Mouse (Mus musculus): ENCODE measurements at regions not wholly inside any gene's neighbourhood (a gene's known extent, or its start where the extent isn't known, plus 50 kb on each side); places are given as distances from the start of the nearest gene placed in this dataset.

DNA sequence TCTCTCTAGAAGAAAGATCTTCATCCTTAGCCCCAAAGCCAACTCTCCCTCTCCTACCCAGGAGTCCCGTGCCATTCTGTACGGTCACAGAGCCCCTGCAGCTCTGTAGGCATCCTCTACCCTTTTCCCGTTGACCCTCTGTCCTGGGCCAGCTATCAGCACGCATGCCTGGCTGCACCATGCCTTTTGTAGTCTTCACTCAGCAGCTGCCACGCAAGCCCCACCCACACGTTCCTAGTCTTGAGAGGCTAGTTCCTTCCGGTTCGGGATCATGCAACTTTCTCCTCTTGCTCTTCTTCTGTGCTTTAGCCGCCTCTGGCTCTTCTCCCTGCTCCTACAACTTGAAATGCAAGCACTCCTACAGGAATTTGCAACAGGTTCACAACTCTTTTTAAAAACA lies 152.1 kb upstream of the Pgrmc2 start:
- DNase-seq (ENCODE audit: extremely low read depth, low read depth): no peak

DNA sequence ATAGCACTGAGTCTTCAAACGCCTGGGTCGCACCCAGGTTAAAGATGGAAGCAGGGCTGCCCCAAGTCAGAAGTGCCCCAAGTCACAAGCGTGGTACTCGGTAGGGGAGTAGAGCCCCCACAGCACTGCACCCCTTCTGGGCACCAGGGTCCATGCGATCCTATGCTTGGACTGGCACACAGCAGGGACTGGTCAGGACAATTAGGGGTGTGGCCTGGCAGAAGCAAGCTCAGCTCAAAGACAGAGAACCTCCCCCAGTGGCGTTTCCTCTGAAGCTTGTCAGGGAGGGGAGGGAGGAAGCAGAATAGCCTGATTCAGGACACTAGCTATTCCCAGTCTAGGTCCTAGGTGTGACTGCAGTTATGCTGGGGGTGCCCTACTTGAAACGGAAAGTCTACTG lies 151.3 kb upstream of the Pgrmc2 start:
- no peak for DNase-seq (ENCODE audit: extremely low read depth, low read depth)

DNA sequence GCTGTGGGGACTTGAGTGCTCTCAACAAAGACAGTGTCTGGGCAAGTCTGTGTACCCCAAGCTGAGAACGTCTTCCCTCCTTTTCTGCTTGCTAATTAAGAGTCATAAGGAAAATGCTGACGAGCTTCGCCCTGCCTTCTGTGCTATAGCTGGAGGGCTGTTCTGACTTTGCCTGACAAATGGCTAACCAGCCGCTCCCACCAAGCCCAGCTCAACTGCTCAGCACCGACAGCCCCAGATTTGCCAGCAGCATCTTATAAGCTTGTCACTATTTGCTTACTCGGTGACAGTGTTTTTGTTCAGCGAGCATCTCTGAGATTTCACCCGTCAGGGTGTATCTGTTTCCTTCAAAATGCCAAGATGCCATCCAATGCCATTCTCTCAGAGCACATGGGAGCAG lies 150.6 kb upstream of the Pgrmc2 start:
- no peak for DNase-seq (ENCODE audit: extremely low read depth, low read depth)

DNA sequence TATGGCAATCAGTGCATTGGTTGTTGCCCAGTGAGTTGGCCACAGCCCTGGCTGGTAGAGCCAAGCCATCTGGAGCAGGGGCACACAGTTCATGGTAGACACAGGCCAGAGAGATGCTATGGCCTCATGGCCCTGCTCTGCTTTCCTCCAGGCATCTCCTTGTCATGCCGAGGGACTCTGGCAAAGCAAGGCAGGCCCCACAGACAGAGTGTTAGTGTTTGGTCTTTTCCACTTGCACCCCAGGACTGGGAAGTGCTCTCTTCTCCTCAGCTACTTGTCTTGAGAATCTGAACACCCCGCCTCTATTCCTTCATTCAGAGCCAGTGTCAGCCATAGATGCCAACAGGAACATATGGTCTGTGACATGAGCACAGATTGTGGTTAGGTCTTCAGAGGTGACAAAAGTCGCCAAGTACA lies 148.1 kb upstream of the Pgrmc2 start:
- DNase-seq (ENCODE audit: extremely low read depth, low read depth): no peak

DNA sequence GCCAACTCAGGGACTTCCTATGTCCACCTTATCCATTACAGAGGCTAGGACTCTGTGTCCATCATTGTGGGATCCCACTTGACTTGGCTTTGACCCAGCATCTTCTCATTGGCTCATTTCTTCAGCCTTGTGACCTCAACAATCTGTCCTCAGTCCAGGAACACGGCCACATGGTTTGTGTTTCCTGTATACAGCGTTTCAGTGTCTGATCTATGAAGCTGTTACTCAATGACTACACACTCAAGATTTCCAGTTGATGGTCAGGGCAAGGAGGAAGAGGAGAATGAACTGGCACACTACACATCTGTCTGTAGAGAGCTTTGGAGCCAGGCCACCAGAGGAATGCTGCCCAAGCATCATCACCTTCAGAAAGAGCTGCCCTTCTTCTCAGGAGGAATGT lies 146.6 kb upstream of the Pgrmc2 start:
- no peak for DNase-seq (ENCODE audit: extremely low read depth, low read depth)

DNA sequence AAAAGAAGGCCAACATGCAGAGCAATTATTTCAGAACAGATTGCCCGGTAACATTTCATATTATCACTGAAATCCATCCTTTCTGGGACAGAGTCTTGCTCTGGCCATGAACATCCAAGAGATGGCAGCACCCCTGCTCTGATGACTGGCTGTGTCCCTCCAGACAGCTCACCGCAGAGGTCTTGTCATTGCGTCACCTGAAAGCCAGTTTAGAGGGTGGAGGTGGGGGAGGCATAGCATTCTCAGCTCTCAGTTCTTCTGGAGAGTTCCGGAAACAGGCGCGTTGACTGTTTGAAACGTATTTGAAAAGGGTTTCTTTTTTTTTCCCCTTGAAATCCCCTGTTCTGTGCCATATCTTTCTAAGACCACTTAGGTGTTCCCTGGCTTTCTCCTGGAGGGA lies 145.7 kb upstream of the Pgrmc2 start:
- DNase-seq (ENCODE audit: extremely low read depth, low read depth): no peak

DNA sequence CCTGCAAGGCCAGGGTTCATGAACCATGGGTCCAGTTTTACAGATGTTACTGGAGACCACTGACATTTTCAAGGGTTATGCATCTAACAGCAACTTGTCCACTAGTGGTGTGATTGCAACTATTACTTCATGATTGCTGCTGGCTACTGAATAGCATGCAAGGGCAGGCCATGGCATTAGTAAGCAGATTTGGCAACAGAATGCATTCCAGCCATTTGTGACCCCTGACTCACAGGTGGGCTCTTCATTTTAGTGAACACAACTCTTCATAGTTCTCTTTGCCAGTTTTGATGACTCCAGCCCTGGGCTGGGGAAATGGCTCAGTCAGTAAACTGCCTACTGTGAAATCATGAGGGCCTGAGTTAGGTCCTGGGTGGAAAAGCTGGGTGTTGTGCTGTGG lies 137.9 kb upstream of the Pgrmc2 start:
- no peak for DNase-seq (ENCODE audit: extremely low read depth, low read depth)

DNA sequence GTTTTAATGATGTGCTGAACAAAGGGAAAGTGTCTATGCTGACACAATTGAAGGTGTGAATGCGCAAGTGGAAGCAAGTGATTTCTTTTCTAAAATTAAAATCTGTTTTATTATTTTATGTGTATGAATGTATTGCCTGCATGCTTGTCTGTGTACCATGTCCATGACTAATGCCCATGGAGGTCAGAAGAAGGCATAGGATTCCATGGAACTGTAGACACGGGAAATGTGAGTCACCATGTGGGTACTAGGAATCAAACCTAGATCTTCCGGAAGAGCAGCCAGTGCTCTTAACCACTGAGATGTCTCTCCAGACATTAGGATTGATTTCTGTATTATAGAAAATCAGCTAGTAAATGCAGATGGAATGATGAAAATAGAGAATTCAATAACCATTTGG lies 134.9 kb upstream of the Pgrmc2 start:
- DNase-seq (ENCODE audit: extremely low read depth, low read depth): no peak

DNA sequence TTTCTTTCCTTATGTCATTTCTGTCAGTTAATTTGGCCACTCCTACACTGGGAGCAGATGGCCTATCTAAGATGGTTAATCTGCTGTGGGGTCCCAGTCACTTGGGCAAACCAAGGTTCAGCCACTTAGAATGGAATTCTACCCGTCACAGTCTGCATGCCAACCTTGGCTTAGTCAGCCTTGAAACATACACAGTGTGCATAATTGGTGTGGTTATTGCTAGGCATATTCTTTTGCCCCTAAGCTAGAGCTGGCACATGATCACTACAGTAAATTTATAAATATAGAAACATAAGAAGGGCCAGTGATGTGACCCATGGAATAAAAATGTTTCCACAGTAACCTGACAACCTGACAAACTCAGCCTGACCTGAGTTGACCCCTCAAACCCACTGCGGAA lies 130.7 kb upstream of the Pgrmc2 start:
- no peak for DNase-seq (ENCODE audit: extremely low read depth, low read depth)

DNA sequence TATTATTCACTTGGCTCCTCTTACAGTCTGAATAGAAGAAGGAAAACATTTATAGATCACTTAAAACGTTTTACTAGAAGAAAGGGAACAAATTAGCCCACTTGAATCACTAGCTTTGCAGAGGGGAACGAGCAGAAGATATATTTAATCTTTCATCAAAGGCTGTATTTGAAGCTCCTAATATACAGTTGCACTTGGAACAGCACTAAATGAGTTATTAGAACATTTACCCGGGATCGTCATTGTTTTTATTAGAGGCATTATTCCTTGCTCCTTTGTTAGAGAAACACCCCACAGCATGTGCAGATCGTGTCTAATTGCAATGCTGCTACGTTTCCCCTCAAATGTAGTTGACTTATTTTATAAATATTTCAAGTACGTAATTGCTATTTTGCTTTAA lies 127.5 kb upstream of the Pgrmc2 start:
- no peak for DNase-seq (ENCODE audit: extremely low read depth, low read depth)

DNA sequence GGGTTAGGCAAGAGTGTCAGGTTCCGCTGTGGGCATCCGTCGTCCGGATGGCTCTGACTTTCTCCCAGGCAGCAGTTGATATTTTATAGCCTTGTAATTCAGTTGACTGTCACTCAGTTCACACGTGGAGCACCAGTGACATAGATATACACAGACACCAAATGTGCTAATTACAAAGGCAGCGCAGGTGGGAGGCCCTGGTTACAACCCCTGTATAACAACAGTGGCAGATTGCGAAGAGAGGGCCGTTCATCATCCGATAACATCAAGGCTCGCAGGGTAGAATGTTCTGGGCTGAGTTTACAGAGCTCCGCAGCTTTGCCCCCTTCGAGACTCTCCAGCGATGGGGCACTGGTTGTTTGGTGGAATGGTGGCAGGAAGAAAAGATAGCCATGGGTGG lies 120.0 kb upstream of the Pgrmc2 start:
- DNase-seq (ENCODE audit: extremely low read depth, low read depth): no peak

DNA sequence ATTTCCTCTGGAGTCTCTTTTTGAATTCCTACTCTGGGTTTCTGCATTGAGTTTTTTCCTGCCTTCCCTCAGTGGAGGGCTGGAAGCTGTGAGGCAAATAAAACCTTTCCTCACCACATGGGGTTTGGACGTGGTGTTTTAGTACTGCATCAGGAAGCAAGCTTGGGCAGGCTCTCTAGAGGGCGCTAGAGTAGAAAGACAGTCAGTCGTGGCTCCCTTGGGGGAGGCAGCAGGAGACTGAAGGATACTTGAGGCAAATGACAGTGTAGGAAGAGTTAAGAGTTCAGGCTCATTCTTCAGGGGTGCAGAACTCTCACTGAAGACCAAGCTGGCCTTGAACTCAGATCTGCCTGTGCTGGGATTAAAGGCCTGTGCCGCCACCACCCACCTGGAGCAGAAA lies 118.9 kb upstream of the Pgrmc2 start:
- peak; percentile 35 for DNase-seq (ENCODE audit: extremely low read depth, low read depth)

DNA sequence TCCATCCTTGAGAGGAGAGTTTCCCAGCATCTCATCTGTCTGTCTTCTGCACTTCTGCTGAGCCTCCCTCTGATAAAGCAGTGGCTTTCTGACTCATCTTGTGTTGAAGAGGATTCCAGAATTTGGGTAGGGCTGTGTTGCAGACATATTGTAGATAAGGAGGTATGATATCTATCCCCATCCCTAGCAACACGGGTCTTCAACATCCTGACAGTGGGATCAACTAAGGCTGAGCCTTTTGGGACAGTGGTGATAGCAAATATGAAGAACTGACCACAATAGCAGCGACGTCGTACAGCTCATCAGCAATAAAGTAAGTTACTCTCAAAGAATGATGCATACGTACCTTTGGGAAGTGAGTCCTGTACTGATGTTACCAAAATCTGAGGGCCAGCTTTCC lies 117.2 kb upstream of the Pgrmc2 start:
- no peak for DNase-seq (ENCODE audit: extremely low read depth, low read depth)

DNA sequence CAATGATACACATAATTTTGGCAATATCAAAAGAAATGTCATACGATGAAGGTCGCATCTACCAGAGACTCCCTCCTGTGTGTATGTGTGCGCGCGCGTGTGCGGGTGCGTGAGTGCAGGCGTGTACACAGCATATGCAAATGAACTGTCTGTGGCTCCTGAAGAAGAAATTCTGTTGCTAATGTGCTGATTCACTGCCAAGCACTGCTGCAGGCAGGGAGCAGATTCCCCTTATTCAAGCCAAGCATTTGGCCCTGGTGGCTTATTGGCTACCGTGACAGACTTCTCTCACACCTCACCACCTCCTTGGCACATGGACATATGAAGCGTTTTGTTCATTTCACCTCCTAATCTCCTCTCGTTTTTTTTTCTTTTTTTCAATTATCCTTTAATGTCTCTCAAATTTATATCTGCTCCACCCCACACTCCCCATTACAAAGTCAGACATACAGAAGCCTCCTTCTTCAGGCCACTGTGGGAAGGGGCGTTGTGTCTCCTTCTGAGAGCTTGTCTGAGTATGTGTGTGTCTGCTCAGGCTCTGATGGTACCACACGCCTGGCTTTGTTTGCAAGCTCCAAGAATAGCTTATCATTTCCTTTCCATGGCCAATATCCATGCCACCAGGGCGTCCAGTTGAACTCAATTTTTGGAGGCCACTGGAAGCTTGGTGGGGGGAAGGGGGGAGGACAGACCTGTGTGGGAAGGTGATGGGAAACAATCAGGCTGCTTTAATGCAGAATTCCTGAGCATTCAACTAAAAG lies 115.5 kb upstream of the Pgrmc2 start:
- no peak for DNase-seq (ENCODE audit: extremely low read depth, low read depth)

DNA sequence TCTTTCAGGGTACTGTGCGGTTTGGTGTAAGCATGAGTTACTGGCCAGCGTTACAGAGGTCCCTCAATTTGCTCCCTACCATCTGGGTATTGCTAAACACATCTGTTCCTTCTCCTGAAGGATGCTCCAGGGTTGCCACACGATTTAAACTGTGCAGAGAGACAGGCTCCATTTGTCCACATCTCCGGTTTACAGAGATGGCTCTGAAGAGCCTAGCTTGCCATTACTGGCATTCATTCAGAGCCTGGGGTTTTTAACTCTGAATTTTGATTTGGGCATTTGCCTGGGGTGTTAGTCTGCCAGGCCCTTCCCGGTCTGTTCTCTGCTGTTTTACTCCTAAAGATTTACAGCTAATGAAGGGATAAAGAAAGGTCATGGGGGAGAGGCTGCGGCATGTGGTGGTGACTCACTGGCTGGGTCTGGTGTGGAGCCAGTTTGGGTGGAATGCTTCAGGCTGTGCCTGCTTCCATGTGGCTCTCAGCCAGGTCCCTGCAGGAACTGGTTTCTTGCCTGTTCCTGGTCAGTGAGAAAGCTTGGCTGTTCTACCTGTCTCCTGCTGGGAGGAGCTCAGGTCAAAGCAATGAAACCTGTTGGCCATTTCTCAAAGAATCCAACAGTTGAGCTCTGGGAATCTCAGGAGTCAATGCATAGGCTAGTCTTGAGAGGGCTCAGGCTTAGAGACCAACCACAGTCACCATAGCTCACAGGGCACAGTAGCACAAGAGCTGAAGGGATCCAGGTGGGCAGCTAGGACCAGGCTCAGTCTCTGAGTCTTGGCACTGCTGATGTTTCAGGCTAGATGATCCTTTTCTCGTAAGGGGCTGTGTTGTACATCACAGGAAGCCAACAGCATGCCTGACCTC lies 112.5 kb upstream of the Pgrmc2 start:
- DNase-seq (ENCODE audit: extremely low read depth, low read depth): no peak

DNA sequence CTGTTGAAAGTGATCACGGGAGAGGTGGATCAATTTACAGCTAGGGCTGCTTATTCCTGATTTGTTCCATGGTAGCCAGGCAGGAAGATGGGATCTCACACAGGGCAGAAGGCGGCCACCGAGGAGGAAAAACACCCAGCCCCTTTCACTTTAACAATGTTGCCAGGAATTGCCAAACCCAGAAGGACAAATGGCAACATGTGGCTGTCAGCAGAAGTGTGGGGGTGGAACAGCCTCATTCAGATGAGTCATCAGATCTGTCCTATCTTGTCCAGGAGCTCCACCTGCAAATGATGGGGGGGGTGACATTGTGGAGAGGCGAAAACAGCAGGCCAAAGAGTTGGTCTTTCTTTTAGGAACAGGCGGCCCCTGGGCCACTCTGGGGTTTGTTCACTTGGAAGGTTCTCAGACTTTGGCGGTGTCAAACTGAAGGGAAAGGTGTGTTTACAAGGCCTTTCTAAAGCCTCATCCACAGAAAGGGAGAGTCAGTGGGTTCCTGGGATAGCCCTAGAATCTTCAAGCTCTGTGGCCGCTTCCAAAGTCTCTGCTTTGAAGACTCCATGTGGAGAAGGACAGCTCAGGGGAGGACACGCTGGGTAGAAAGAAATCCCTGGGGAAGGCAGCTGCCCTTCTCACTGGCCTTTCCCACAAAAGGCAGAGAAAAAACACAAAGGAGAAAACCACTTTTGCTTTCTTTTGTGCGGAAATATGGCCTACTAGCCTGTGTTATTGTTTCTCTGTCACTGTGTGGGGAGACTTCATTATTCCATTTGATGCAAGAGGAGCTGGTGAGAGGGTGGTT lies 111.7 kb upstream of the Pgrmc2 start:
- DNase-seq (ENCODE audit: extremely low read depth, low read depth): no peak

DNA sequence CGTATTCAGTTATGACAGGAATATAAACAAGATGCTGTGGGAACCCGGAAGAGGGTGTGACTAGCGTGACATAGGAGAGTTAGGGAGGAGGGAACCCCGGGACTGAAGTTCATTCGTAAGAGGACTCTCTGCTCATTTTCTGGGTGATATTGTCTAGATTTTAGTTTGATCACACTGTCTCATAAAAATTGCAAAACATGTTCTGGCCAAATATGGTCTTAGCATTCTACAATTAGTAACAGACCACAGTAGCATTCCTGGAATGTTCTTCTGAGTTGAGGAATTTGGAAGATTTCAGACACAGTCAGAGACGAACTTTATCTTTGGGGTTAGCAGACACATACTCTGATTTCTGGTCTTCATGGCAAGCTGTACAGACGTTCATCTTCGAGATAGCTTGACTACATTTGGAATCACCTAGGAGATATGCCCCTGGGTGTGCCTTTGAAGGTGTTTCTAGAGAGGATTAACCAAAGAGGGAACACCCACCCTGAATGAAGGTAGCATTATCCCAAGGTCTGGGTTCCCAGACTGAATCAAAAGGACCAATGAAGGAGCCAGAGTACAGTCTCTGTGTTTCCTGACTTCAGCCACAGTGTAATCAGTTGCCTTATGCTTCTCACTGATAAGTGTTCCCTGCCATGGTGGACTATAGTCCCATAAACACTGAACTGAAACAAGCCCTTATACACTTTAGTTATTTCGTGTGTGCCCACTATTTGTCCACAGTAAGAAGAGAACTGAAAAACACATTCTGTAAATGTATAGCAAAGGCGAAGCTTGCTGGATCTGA lies 102.7 kb upstream of the Pgrmc2 start:
- no peak for DNase-seq (ENCODE audit: extremely low read depth, low read depth)

DNA sequence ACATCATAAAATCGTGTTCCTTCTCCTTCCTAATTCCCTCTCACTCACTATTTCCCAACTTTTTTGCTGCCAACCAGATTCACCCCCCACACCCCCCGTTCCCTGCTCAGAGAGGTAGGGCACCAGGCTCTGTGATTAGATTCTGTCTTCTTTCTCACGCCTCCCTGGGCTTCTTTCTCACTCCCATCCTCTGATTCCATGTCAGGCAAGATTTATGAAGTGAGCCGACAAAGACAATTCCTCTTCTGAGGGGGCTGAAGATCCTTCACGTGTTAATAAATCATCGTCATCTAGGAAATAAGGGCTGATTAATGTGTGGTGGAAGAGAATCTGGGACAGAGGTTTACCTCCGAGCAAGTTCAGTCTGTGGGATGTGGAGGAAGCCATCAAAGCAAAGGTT lies 101.5 kb upstream of the Pgrmc2 start:
- DNase-seq (ENCODE audit: extremely low read depth, low read depth): no peak

DNA sequence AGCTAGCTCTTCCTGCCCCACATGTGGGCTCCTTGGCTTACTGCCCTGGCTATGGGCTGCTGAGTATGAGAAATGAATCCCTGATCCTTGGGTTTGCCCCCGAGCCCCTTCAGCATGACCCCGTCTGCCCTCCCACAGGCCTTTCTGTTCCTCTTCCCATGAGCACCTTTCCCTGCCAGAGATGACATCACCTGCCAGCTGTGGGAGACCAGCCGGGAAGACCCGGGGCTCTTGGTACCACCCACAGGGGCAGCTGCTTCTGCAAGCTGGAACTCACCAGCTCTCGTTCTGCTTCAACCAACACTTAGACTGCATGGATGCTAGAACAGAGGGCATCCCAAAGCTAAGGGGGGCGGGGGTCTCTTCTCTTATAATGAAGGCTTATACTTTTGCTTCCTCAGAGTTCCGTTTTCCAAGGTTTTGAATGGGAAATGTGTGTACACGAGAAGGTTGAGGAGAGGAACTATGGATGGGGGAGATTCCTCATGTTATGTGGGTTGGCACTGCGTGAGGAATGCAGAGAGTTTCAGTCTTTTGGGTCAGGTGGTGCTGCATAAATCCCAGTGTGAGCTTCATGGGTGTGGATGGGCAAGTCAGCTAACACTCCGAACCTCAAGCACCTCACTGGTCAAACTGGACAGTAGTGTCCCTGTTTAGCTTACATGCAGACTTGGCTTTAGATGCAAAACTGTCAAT lies 100.2 kb upstream of the Pgrmc2 start:
- DNase-seq (ENCODE audit: extremely low read depth, low read depth): no peak

DNA sequence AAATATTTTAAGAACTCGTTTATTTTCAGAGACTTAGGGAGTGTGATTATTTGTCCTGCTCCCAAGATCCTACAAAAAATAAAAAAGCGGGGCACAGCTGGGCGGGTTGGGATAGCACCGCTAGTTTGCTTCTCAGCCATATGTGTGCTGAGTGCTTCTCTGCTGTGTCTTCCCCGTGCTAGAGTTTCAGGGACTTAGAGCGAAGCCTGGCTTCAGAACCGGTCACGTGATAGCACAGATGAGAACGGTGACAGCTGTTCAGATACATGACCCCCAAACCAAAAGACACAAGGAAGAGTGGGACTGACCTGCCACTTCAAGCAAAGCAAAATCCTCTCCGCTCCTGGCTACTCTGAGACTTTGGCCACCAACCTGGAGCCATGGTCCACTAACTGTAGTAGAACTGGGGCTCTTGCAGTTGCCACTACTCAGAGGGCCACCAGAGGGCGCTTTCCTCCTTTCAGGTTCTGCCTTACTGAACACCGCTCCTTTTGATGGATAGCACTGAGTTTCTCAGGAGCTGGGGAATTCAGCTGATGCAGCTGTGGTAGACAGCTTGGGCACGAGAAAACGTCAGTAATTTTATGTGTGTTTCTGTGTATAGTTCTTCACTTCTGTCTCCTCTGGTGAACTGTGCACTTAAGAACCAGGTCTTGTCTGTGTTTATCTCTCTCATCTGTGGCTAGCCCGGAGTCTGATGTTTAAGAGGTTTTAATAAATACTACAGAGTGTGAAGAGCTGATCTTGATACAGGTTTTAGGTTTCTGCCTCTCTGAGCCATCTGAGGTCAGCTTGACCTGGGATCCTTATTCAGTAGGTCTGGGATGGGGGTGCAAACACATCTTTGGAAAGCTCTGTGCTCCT lies 99.4 kb upstream of the Pgrmc2 start:
- no peak for DNase-seq (ENCODE audit: extremely low read depth, low read depth)

All from MEL-GATA-1-ER (cell line).